Mouse (Mus musculus) CD4-positive naive resting alpha-beta T cell, adult 57 days (primary cell): ENCODE measurements around the gene Olfr205. TPM values are rescaled to one million over a fixed set of nuclear protein-coding genes. Genes with fewer than 3 reads are reported as not detected.

Experiments
- total RNA-seq: library from RNA; stranded (reverse); gene quantifications from one replicate; pipeline ENCODE4 v1.2.4, GENCODE M21; 2023

Gene Olfr205
- total RNA-seq, result not detected

DNA sequence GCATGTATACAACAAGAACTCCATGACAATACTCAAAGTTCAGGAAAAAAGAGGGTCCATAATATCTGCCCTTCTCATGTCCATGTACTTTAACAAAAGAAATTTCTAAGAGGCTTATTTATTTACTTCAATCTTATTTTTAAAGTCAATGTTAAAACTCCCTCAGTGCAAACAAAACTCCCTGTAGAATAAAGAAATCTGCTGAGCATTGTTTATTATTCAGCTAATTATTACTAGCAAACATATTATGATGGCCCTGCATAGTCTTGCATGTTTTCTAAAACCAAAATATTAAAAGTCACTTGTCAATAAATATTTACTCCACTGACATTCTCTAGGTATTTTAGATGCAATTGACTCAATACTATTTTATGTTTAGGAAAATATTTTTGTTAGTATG lies at the start of gene Olfr205:
TSS of gene Olfr205 (minus strand) at position 101 of the 400 bp plus-strand sequence.

DNA sequence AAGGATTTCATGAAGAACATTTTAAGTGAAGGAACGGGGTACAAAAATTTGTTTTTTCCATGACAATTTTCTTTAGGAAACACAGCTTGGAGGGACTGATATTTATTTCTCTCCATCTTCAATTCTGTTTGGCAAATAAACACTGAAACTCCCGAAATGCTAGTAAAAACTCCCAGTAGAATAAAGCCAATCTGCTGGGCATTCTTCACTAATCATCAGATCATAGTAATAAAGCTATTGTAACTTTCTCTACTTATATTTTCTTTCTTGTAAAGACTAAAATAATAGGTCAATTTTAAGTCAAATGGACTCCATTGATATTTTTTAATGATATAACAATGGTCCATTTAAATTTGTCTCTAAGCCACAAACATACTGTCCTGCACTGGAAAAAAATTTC lies 33.0 kb upstream of the Olfr205 start, which contains the start of gene Olfr209:
TSS of gene Olfr209 (minus strand) at position 101 of the 400 bp plus-strand sequence.

DNA sequence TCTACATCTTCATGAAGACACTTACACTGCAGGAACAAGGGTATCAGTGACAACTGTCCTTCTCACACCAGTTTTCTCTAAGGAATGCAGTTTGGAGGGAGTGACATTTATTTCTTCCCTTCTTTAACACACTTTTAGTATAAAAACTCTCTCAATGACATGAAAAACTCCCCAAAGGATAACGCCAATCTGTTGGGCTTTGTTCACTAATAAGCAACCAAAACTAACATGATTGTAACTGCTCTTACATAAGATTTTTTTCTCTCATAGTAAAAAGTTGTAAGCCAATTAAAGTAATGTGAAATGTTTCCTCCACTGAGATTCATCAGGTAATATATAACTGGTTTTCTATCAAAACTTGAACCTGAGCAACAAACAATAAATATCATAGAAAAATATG lies 18.2 kb upstream of the Olfr205 start, which contains the start of gene Olfr206:
TSS of gene Olfr206 (minus strand) at position 101 of the 400 bp plus-strand sequence.

DNA sequence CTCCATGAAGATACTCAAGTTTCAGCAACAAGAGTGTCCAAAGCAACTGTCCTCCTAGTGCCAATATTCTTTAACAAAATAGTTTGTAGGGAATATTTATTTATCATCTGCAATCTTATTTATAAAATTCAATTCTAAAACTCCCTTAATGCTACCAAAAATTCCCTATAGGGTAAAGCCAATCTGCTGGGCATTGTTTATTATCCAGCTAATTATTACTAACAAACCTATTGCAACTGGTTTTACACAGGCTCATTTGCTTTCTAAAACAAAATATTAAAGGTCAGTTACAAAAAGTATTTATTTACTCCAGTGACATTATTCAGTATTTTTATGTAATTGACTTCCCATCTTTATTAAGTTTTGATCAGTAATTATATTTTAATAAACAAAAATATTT lies 12.8 kb downstream of the Olfr205 start, which contains the start of gene Olfr204:
TSS of gene Olfr204 (minus strand) at position 101 of the 400 bp plus-strand sequence.

DNA sequence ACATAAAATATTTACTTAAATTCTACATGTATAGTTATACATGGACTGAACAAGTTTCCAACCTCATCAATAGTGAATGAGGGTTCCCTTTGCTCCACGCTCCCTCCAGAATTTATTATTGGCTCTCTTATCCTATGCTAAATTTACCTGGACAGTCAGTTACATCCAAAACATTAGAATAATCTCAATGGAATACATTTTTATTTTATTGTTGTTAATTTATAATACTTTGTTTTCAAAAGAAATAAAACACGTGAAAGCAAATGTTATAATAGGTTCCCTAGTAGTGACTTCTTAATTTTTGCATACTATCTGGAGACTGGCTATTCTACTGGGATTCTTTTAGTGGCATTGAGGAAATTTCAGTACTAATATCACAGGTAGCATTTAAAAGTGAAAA lies 32.4 kb downstream of the Olfr205 start, which contains the start of gene Olfr203:
TSS of gene Olfr203 (plus strand) at position 301 of the 400 bp plus-strand sequence.

DNA sequence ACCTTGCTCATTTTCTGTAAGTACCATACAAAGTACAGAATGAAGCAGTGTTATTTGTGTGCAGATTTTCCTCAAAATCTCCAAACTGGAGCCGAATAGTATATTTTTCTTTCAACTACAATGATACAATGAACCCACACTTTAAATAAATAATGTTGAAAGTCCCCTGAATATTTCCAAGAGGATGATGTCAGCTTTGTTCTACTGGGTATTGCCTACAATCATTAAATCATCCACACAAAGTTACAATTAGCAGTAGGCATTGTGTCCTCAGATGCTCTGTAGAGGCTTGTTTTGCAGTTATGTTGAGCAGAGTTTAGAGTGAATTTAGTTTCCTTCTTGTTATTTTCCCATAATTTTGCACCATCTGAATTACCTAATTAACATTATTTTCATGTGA lies 44.2 kb downstream of the Olfr205 start, which contains the start of gene Olfr202:
TSS of gene Olfr202 (minus strand) at position 101 of the 400 bp plus-strand sequence.

Other genes with a start within 250 kb of the Olfr205 start
- gene Olfr191, start 241.3 kb downstream of the Olfr205 start, total RNA-seq, result not detected
- gene Olfr193, start 219.3 kb downstream of the Olfr205 start, total RNA-seq, result not detected
- gene Olfr194, start 210.1 kb downstream of the Olfr205 start, total RNA-seq, result not detected
- gene Olfr195, start 184.1 kb downstream of the Olfr205 start, total RNA-seq, result not detected
- not detected for gene Olfr196, start 160.7 kb downstream of the Olfr205 start, total RNA-seq
- not detected for gene Olfr198, start 127.6 kb downstream of the Olfr205 start, total RNA-seq
- not detected for gene Olfr199, start 111.4 kb downstream of the Olfr205 start, total RNA-seq
- not detected for gene Olfr201, start 58.5 kb downstream of the Olfr205 start, total RNA-seq
- not detected for gene Olfr202, start 44.3 kb downstream of the Olfr205 start, total RNA-seq
- gene Olfr203, start 32.3 kb downstream of the Olfr205 start, total RNA-seq, result not detected
- gene Olfr204, start 12.9 kb downstream of the Olfr205 start, total RNA-seq, result not detected
- gene Olfr206, start 18.1 kb upstream of the Olfr205 start, total RNA-seq, result not detected
- not detected for gene Olfr209, start 32.9 kb upstream of the Olfr205 start, total RNA-seq
- not detected for gene Gabrr3, start 76.2 kb upstream of the Olfr205 start, total RNA-seq
- gene Riox2, start 140.6 kb upstream of the Olfr205 start, total RNA-seq, result 34.6 TPM